Mouse (Mus musculus): Measurements from ENCODE around the gene Piwil1.

DNA sequence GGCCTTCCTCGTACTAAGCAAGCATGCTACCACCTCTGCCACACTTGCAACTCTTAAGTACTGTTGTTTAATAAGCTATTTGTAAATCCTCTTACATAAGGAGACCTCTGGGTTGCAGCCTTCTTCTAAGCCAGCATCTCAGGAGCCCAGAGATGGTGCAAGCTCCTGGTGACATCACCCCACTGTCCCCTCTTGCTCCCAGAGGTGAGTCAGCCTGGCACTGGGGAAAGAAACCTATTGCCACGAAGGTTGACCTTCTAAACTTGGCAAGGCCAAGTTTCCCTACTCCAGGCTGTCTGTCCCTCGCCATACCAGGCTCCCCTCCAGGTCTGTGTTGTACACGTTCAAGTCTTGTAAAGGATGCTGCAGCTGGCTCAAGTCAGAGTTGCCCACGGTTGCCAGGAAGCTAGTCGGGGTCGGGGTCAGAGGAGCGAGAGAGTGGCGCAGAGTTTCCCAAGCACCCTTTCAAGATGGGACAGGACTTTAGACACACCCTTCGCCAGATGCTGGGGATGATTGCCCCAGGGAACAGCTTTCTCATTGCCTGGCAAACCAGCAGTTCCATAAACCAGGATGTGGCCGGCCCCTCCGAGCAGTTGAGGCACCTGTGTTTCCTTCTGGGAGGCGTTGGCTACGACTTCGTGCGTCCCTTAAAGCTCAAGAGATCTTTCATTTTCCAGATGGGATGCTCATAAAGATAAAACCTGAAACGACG lies 7.6 kb upstream of the Piwil1 start:
- no peak for TF ChIP-seq POLR2A (IDR thresholded peaks at IDR 0.05; ENCODE audit: borderline replicate concordance, insufficient read depth, low read length)
- no peak for TF ChIP-seq CTCF (IDR thresholded peaks at IDR 0.05; ENCODE audit: borderline replicate concordance, insufficient read depth, low read depth, low read length)

Measured in cerebellum, adult 2 months (tissue).